12 mouse cellular contexts compared by ENCODE assay signal in genomic region chr1:148993586-148993985, GRCm38 (mm10).
DNase-seq lines count a peak whose midpoint lies in the region; ATAC-seq and TF ChIP-seq lines count a peak whose summit lies in the region.
"Had no signal": no experiment of that assay in that cellular context is flagged by ENCODE, and none has a peak within 500 bp of the region (broad histone marks: within the 10 kb centered on the region; RNA-seq: fewer than 3 reads in every experiment).

No protein-coding gene starts in this region.

- peak in 2 of 3 experiments; percentile 29 to 85; a peak in 3 of 6 replicates for TF ChIP-seq CTCF in MEL (IDR thresholded peaks at IDR 0.05 in 2 of 3, conservative IDR thresholded peaks at IDR 0.05 in 1 of 3; ENCODE audit: control insufficient read depth in 1 of 3, insufficient read depth in 1 of 3, low read depth in 2 of 3, low read length in 3 of 3, poor library complexity in 1 of 3, severe bottlenecking in 1 of 3)
- TF ChIP-seq CTCF in forebrain, postnatal 0 days (IDR thresholded peaks at IDR 0.05; ENCODE audit: low read depth), result peak; percentile 77

- TF ChIP-seq EP300 in MEL (IDR thresholded peaks at IDR 0.05; ENCODE audit: low read depth in 1 of 2, low read length in 2 of 2), result peak in 1 of 2 experiments; percentile 17; a peak in 1 of 4 replicates

- DNase-seq in kidney, adult 9 months, result peak; percentile 4
- DNase-seq in kidney, postnatal 14 days, result no peak
- DNase-seq in 416B (ENCODE audit: low read depth), result peak; percentile 69
- DNase-seq in MEL (ENCODE audit: low read depth, low spot score), result peak; percentile 60
- DNase-seq in forebrain, postnatal 0 days, result peak; percentile 65
- no peak for DNase-seq in kidney, adult 8-10 months
- no peak for DNase-seq in urinary bladder, postnatal 36 days (ENCODE audit: low spot score in 2 of 2)
- DNase-seq: adrenal gland, postnatal 14 days had no signal

- no peaks in the 10 kb centered on the region for H3K79me2 ChIP-seq in MEL (ENCODE audit: control insufficient read depth, insufficient read depth, low read length, poor library complexity)

- H3K27me3 ChIP-seq in MEL (ENCODE audit: control insufficient read depth in 1 of 2, insufficient read depth in 2 of 2, low read length in 2 of 2), result no peaks in the 10 kb centered on the region
- no peaks in the 10 kb centered on the region for H3K27me3 ChIP-seq in forebrain, postnatal 0 days (ENCODE audit: insufficient read depth, low read length)
- H3K27me3 ChIP-seq: neural tube, embryonic 12.5 days; stomach, embryonic 15.5 days had no signal

- no peak overlapping the region for H3K27ac ChIP-seq in MEL (ENCODE audit: control insufficient read depth, low read depth, low read length)
- no peak overlapping the region for H3K27ac ChIP-seq in forebrain, postnatal 0 days (ENCODE audit: low read depth, low read length)
- H3K27ac ChIP-seq: neural tube, embryonic 12.5 days; stomach, embryonic 15.5 days had no signal

- H3K4me3 ChIP-seq in MEL (ENCODE audit: control insufficient read depth in 1 of 2, insufficient read depth in 1 of 2, low read depth in 2 of 2, low read length in 2 of 2), result no peak overlapping the region
- no peak overlapping the region for H3K4me3 ChIP-seq in forebrain, postnatal 0 days (ENCODE audit: low read depth, low read length)
- H3K4me3 ChIP-seq: neural tube, embryonic 12.5 days; stomach, embryonic 15.5 days had no signal

- H3K36me3 ChIP-seq in MEL (ENCODE audit: control insufficient read depth in 1 of 2, insufficient read depth in 2 of 2, low read length in 2 of 2), result peaks cover 0 to 2% of the 10 kb centered on the region in 2 experiments; a peak in 1 of 4 replicates
- H3K36me3 ChIP-seq in forebrain, postnatal 0 days (ENCODE audit: insufficient read depth), result no peaks in the 10 kb centered on the region
- H3K36me3 ChIP-seq: neural tube, embryonic 12.5 days; stomach, embryonic 15.5 days had no signal

- no peak for ATAC-seq in forebrain, postnatal 0 days
- ATAC-seq in CD4-positive, CD25-positive, alpha-beta regulatory T cell, adult 4 months, result no peak

- 68% methylated on average over 1 of the region's 1 CpGs for WGBS in forebrain, postnatal 0 days

- TF ChIP-seq RAD21 in MEL (IDR thresholded peaks at IDR 0.05; ENCODE audit: low read depth, low read length), result peak; percentile 94

- no peak for TF ChIP-seq POLR2A in MEL (IDR thresholded peaks at IDR 0.05; ENCODE audit: control insufficient read depth in 1 of 2, insufficient read depth in 1 of 2, low read depth in 1 of 2, low read length in 2 of 2, poor library complexity in 1 of 2)

- no peak overlapping the region for H3K4me2 ChIP-seq in forebrain, postnatal 0 days (ENCODE audit: low read depth)
- H3K4me2 ChIP-seq: liver, embryonic 11.5 days; neural tube, embryonic 12.5 days; stomach, embryonic 15.5 days had no signal

- no peak overlapping the region for H3K9ac ChIP-seq in MEL (ENCODE audit: control insufficient read depth, low read depth, low read length, poor library complexity, severe bottlenecking)
- no peak overlapping the region for H3K9ac ChIP-seq in forebrain, postnatal 0 days
- H3K9ac ChIP-seq: neural tube, embryonic 12.5 days; stomach, embryonic 15.5 days had no signal

- no peaks in the 10 kb centered on the region for H3K9me3 ChIP-seq in MEL (replicated peaks; ENCODE audit: insufficient read depth, low read length)
- no peaks in the 10 kb centered on the region for H3K9me3 ChIP-seq in forebrain, postnatal 0 days (ENCODE audit: low read length)
- H3K9me3 ChIP-seq: neural tube, embryonic 12.5 days; stomach, embryonic 15.5 days had no signal

- H3K4me1 ChIP-seq in MEL (ENCODE audit: control insufficient read depth in 1 of 2, insufficient read depth in 2 of 2, low read length in 2 of 2), result no peaks in the 10 kb centered on the region
- H3K4me1 ChIP-seq in forebrain, postnatal 0 days (ENCODE audit: insufficient read depth), result no peaks in the 10 kb centered on the region
- H3K4me1 ChIP-seq: neural tube, embryonic 12.5 days; stomach, embryonic 15.5 days had no signal

TF ChIP-seq in MEL, 35 proteins besides CTCF, POLR2A, EP300 and RAD21:
- TF ChIP-seq TCF12 (IDR thresholded peaks at IDR 0.05; ENCODE audit: low read depth, low read length) (0 out of 2 replicates have a peak, but pooled peaks have one; percentile 22), TAL1 (IDR thresholded peaks at IDR 0.05; ENCODE audit: low read length) (no peak), ZC3H11A (IDR thresholded peaks at IDR 0.05; ENCODE audit: low read depth, low read length) (peak; percentile 94), POLR2AphosphoS2 (IDR thresholded peaks at IDR 0.05; ENCODE audit: low read length) (no peak), ZNF384 (IDR thresholded peaks at IDR 0.05; ENCODE audit: low read depth, low read length) (no peak), MYB (IDR thresholded peaks at IDR 0.05; ENCODE audit: low read depth, low read length) (no peak), ELF1 (IDR thresholded peaks at IDR 0.05; ENCODE audit: low read depth, low read length) (no peak), MAZ (IDR thresholded peaks at IDR 0.05; ENCODE audit: low read depth, low read length) (no peak), SMC3 (IDR thresholded peaks at IDR 0.05; ENCODE audit: low read depth, low read length) (peak; percentile 86), USF1 (IDR thresholded peaks at IDR 0.05; ENCODE audit: low read depth, low read length) (no peak), E2F4 (IDR thresholded peaks at IDR 0.05; ENCODE audit: borderline replicate concordance, low read depth, low read length) (no peak), BHLHE40 (IDR thresholded peaks at IDR 0.05; ENCODE audit: borderline replicate concordance, low read depth, low read length) (no peak), GABPA (IDR thresholded peaks at IDR 0.05; ENCODE audit: low read depth, low read length) (no peak), UBTF (IDR thresholded peaks at IDR 0.05; ENCODE audit: borderline replicate concordance, insufficient read depth, low read depth, low read length) (no peak), MAX (IDR thresholded peaks at IDR 0.05; ENCODE audit: low read length) (no peak)

Comparison
In these comparisons a context has a peak if more than half of its experiments do, and no peak if none do; other contexts are left out.
1. DNase-seq: peak in kidney, adult 9 months (single experiment), 416B (single experiment), MEL (single experiment) and forebrain, postnatal 0 days (single experiment); none in kidney, postnatal 14 days (single experiment), kidney, adult 8-10 months (0 of 2) and urinary bladder, postnatal 36 days (0 of 2).